Mouse (Mus musculus) kidney, postnatal 14 days (tissue): ENCODE measurements around the gene Nadk.

Experiments
- DNase-seq: peaks from one replicate; pipeline ENCODE4 v3.0.0; 2022; ENCODE audit warnings: mixed read lengths

Gene Nadk

GRCm38 (mm10) chr4:155606825-155607224 is 44.6 kb downstream of the Nadk start:
- no peak for DNase-seq

GRCm38 (mm10) chr4:155611860-155612259 is 49.7 kb downstream of the Nadk start:
- no peak for DNase-seq

- DNase-seq = no peak
These were observed 51.1 kb downstream of the Nadk start for GRCm38 (mm10) chr4:155613264-155613663.

- no peak for DNase-seq
These were observed 56.1 kb downstream of the Nadk start for GRCm38 (mm10) chr4:155618321-155618720.

GRCm38 (mm10) chr4:155624338-155625291 is 62.4 kb downstream of the Nadk start, which contains the start of gene Cdk11b:
TSS of gene Cdk11b (plus strand) at chr4:155624854.
- DNase-seq = peak; percentile 98

GRCm38 (mm10) chr4:155630267-155630666 is 68.1 kb downstream of the Nadk start:
- no peak for DNase-seq

- DNase-seq = no peak
These were observed 73.8 kb downstream of the Nadk start for GRCm38 (mm10) chr4:155635766-155636499.
